Comparison of ENCODE assay signal across 8 mouse cellular contexts in the genomic region with DNA sequence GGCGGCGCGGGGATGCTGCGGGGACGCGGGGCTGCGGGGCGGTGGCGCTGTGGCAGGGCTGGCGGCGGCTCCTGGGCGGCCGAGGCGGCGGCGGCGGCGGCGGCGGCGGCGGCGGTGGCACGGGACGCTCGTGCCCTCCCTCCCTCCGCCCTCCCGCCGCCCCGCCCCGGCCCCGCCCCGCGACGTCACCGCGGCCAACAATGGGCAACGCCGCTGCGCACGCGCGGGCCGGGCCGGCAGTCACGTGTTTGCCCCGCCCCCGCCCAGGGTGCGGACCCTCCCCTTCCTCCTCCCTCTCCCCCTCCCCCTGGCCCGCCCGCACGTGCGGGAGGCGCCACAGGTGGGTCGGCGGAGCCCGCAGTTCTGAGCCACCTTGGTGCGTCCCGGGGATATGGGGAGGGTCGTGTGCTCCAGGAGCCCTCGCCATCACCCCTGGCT. TPM values are rescaled to one million over a fixed set of nuclear protein-coding genes. Genes with fewer than 3 reads are reported as not detected.
DNase-seq lines count a peak whose midpoint lies in the region; ATAC-seq and TF ChIP-seq lines count a peak whose summit lies in the region.

A gene (minus strand): TSS at position 138 of the 438 bp plus-strand sequence.

- no peak for TF ChIP-seq CTCF in MEL (IDR thresholded peaks at IDR 0.05 in 2 of 3, conservative IDR thresholded peaks at IDR 0.05 in 1 of 3; ENCODE audit: control insufficient read depth in 1 of 3, insufficient read depth in 1 of 3, low read depth in 2 of 3, low read length in 3 of 3, poor library complexity in 1 of 3, severe bottlenecking in 1 of 3)

- TF ChIP-seq RAD21 in MEL (IDR thresholded peaks at IDR 0.05; ENCODE audit: low read depth, low read length): no peak

- H3K9ac ChIP-seq in MEL (ENCODE audit: control insufficient read depth, low read depth, low read length, poor library complexity, severe bottlenecking): peak within 1 kb of the TSS; percentile 81
- peak within 1 kb of the TSS; percentile 100 for H3K9ac ChIP-seq in hindbrain, embryonic 13.5 days

- peak within 1 kb of the TSS; percentile 43 for H3K27ac ChIP-seq in MEL (ENCODE audit: control insufficient read depth, low read depth, low read length)
- H3K27ac ChIP-seq in hindbrain, embryonic 13.5 days: peak within 1 kb of the TSS; percentile 99

- H3K4me2 ChIP-seq in hindbrain, embryonic 13.5 days: peak within 1 kb of the TSS; percentile 100

- DNase-seq in MEL (ENCODE audit: low read depth, low spot score): peak; percentile 87
- peak; percentile 81 for DNase-seq in cerebellum, adult 8-10 months
- peak; percentile 65 to 78 for DNase-seq in frontal cortex, postnatal 25 days (ENCODE audit: low spot score in 2 of 2)
- peak; percentile 74 for DNase-seq in left cerebral cortex, adult 11 months (ENCODE audit: low spot score)
- DNase-seq in lung, postnatal 36 days: peak; percentile 90
- DNase-seq in retina, postnatal 1 day: peak; percentile 92
- DNase-seq in thymus, postnatal 4 days: peak; percentile 97

- TF ChIP-seq POLR2A in MEL (IDR thresholded peaks at IDR 0.05; ENCODE audit: control insufficient read depth in 1 of 2, insufficient read depth in 1 of 2, low read depth in 1 of 2, low read length in 2 of 2, poor library complexity in 1 of 2): peak; percentile 73 to 76; a peak in 3 of 4 replicates

- H3K9me3 ChIP-seq in MEL (replicated peaks; ENCODE audit: insufficient read depth, low read length): no peaks in the 10 kb centered on the region
- no peaks in the 10 kb centered on the region for H3K9me3 ChIP-seq in hindbrain, embryonic 13.5 days

- peak; percentile 41 for ATAC-seq in hindbrain, embryonic 13.5 days (ENCODE audit: low FRiP score)

- H3K79me2 ChIP-seq in MEL (ENCODE audit: control insufficient read depth, insufficient read depth, low read length, poor library complexity): peaks cover 17% of the 10 kb centered on the region

- 0% methylated on average over 21 of the region's 61 CpGs for WGBS in hindbrain, embryonic 13.5 days

- no peaks in the 10 kb centered on the region for H3K27me3 ChIP-seq in MEL (ENCODE audit: control insufficient read depth in 1 of 2, insufficient read depth in 2 of 2, low read length in 2 of 2)
- no peaks in the 10 kb centered on the region for H3K27me3 ChIP-seq in hindbrain, embryonic 13.5 days

- peaks cover 9 to 39% of the 10 kb centered on the region in 2 experiments for H3K4me1 ChIP-seq in MEL (ENCODE audit: control insufficient read depth in 1 of 2, insufficient read depth in 2 of 2, low read length in 2 of 2)
- H3K4me1 ChIP-seq in hindbrain, embryonic 13.5 days (replicated peaks): peaks cover 40% of the 10 kb centered on the region

- TF ChIP-seq EP300 in MEL (IDR thresholded peaks at IDR 0.05; ENCODE audit: low read depth in 1 of 2, low read length in 2 of 2): no peak

- H3K4me3 ChIP-seq in MEL (ENCODE audit: control insufficient read depth in 1 of 2, insufficient read depth in 1 of 2, low read depth in 2 of 2, low read length in 2 of 2): peak within 1 kb of the TSS; percentile 61 to 93
- peak within 1 kb of the TSS; percentile 98 for H3K4me3 ChIP-seq in hindbrain, embryonic 13.5 days

- H3K36me3 ChIP-seq in MEL (ENCODE audit: control insufficient read depth in 1 of 2, insufficient read depth in 2 of 2, low read length in 2 of 2): peaks cover 0 to 22% of the 10 kb centered on the region in 2 experiments; a peak in 2 of 4 replicates
- H3K36me3 ChIP-seq in hindbrain, embryonic 13.5 days: peaks cover 53% of the 10 kb centered on the region

TF ChIP-seq in MEL, 35 proteins besides CTCF, POLR2A, EP300 and RAD21:
- TF ChIP-seq BHLHE40 (IDR thresholded peaks at IDR 0.05; ENCODE audit: borderline replicate concordance, low read depth, low read length) (peak; percentile 98), ZMIZ1 (IDR thresholded peaks at IDR 0.05; ENCODE audit: low read depth, low read length) (no peak), ETS1 (IDR thresholded peaks at IDR 0.05; ENCODE audit: low read depth, low read length) (peak; percentile 48; the same call in 1 of the 2 replicates), SIN3A (IDR thresholded peaks at IDR 0.05; ENCODE audit: low read length) (peak; percentile 53), MAFK (IDR thresholded peaks at IDR 0.05; ENCODE audit: borderline replicate concordance, low read depth, low read length) (no peak), ZKSCAN1 (IDR thresholded peaks at IDR 0.05; ENCODE audit: low read depth, low read length) (no peak), TCF12 (IDR thresholded peaks at IDR 0.05; ENCODE audit: low read depth, low read length) (0 out of 2 replicates have a peak, but pooled peaks have one; percentile 19), NELFE (IDR thresholded peaks at IDR 0.05; ENCODE audit: low read depth, low read length) (peak; percentile 74), HCFC1 (IDR thresholded peaks at IDR 0.05; ENCODE audit: low read depth, low read length) (0 out of 2 replicates have a peak, but pooled peaks have one; percentile 43), MAZ (IDR thresholded peaks at IDR 0.05; ENCODE audit: low read depth, low read length) (peak; percentile 82; the same call in 1 of the 2 replicates), TAL1 (IDR thresholded peaks at IDR 0.05; ENCODE audit: low read length) (no peak), E2F4 (IDR thresholded peaks at IDR 0.05; ENCODE audit: borderline replicate concordance, low read depth, low read length) (no peak), MYC (IDR thresholded peaks at IDR 0.05; ENCODE audit: low read depth, low read length) (0 out of 2 replicates have a peak, but pooled peaks have one; percentile 58), ZNF384 (IDR thresholded peaks at IDR 0.05; ENCODE audit: low read depth, low read length) (no peak), KAT2A (conservative IDR thresholded peaks at IDR 0.05; ENCODE audit: low read depth, low read length) (no peak), RCOR1 (IDR thresholded peaks at IDR 0.05; ENCODE audit: low read depth, low read length) (no peak), POLR2AphosphoS2 (IDR thresholded peaks at IDR 0.05; ENCODE audit: low read length) (0 out of 2 replicates have a peak, but pooled peaks have one; percentile 43), MXI1 (IDR thresholded peaks at IDR 0.05; ENCODE audit: low read depth, low read length) (peak; percentile 86), MAX (IDR thresholded peaks at IDR 0.05; ENCODE audit: low read length) (peak; percentile 46; the same call in 1 of the 2 replicates), CHD1 (IDR thresholded peaks at IDR 0.05; ENCODE audit: low read depth, low read length) (no peak), NRF1 (IDR thresholded peaks at IDR 0.05; ENCODE audit: insufficient read depth, low read depth, low read length, poor library complexity, severe bottlenecking) (peak; percentile 80), ZC3H11A (IDR thresholded peaks at IDR 0.05; ENCODE audit: low read depth, low read length) (no peak), USF2 (IDR thresholded peaks at IDR 0.05; ENCODE audit: borderline replicate concordance in 1 of 2, insufficient read depth in 1 of 2, low read depth in 1 of 2, low read length in 2 of 2) (0 out of 4 replicates have a peak, but pooled peaks of 1 of the 2 experiments have one; percentile 49), TBP (IDR thresholded peaks at IDR 0.05; ENCODE audit: low read depth, low read length) (no peak), USF1 (IDR thresholded peaks at IDR 0.05; ENCODE audit: low read depth, low read length) (peak; percentile 91)

RNA-seq across cellular contexts. Expression of the gene that starts here (rescaled TPM):
- total RNA-seq in MEL (2012; rRNA removed): 14.1 and 15.6 TPM in 2 replicates
- 10 to 100 TPM in 1 of 2 experiments, not detected in 1; 18.8 TPM for polyA plus RNA-seq in MEL (2012; ENCODE audit: insufficient read depth in 1 of 2, insufficient read length in 2 of 2, low read depth in 1 of 2, low replicate concordance in 2 of 2, missing spikeins in 1 of 2)
- 14.8 and 16.5 TPM in 2 replicates for polyA plus RNA-seq in hindbrain, embryonic 13.5 days (2015; fragmentation: Nextera tagmentation; extraction: Ambion mirVana)

Comparison
In these comparisons a context has a peak if more than half of its experiments do, and no peak if none do; other contexts are left out.
1. Peak in every context shown above with its lines: DNase-seq, ATAC-seq, H3K4me3 ChIP-seq and H3K27ac ChIP-seq.